Mouse (Mus musculus): Measurements from ENCODE around the gene Mgme1.
A peak's percentile ranks its signal among the peaks of the same experiment; 100 is the strongest.

Gene Mgme1

DNA sequence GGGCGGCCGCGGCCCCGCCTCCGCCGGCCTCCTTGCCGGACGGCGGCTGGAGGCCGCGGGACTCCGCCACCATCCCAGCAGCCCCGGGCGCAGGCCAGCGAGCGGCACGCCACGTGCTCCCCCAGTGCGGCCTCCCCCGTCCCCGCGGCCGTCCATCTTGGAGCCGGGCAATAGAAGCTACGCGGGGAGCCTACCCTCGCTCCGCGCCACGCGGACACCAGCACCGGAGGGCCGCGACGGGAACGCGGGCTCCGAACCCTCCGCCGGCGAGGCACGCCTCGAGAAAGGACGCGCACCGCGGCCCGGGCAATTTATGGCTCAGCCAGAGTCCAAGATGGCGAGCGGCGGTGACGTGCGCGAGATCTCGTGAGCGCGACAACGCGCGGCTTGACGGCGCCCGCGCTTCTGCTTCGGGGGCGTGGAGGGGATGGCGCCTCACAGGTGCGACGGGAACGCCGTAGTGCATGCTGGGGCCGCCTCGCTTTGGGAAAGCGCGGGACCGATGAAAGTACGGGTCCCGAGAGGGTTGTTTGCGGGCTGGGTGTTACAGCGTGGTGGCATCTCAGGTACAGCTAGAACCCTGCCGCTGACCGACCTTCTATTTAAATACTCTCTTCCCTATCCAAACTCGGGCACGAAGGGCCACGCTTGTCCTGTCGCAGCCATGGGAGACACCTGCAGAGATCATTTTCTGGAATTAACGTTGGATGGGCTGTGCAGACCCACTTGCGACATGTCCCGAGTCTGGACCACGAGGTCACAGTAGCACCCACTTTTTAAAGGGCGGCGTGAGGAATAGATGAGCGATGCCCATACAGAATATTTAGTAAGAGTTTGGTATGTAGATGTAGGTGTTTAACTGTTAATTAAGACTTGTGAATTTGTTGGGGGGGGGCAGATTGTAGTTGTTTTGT lies at the start of gene Mgme1, which contains the start of gene Snx5:
Gene Mgme1 (plus strand): TSS at position 157 of the 914 bp plus-strand sequence.
Gene Snx5 (minus strand): TSS at position 400 of the 914 bp plus-strand sequence.
- peak; percentile 99 for DNase-seq (ENCODE audit: low spot score)

GRCm38 (mm10) chr2:144224351-144224750 lies 46.1 kb upstream of the Mgme1 start:
- no peak for DNase-seq (ENCODE audit: low spot score)

- no peak for DNase-seq (ENCODE audit: low spot score)
Observed at GRCm38 (mm10) chr2:144226906-144227586, 43.4 kb upstream of the Mgme1 start.

DNA sequence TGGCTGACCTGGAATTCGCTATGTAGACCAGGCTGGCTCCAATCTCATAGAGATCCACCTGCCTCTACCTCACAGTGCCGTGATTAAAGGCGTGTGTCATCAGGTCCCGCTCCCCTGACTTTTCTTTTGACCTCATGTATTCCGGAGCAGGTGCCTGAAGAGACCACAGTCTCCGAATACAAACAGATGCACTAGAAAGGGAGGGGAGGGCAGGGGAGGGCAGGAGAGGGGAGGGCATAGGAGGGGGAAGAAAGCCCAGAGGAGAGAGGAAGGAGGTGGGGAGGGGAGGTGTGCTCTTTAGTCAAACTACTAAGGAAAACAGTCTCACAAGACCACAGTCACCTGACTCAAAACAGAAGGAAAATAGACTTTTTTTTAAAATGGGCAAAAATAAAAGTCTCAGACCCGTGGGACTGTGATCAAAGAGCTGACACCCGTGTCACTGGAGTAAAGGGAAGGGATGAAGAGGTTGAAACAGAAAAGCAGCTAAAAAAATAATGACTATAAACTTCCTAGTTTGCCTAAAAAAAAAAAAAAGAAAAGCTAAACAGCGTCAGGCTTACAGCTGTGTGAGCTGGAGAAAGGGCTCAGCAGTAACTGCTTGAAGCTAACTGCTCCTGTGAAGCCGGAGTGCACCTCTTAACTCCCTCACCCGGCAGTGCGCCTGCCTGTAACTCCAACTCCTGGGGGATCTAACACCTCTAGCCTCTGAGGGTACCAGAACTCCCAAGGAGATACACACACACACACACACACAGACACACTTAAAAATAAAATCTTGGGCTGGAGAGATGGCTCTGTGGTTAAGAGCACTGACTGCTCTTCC lies 41.7 kb upstream of the Mgme1 start:
- DNase-seq (ENCODE audit: low spot score) = no peak

DNA sequence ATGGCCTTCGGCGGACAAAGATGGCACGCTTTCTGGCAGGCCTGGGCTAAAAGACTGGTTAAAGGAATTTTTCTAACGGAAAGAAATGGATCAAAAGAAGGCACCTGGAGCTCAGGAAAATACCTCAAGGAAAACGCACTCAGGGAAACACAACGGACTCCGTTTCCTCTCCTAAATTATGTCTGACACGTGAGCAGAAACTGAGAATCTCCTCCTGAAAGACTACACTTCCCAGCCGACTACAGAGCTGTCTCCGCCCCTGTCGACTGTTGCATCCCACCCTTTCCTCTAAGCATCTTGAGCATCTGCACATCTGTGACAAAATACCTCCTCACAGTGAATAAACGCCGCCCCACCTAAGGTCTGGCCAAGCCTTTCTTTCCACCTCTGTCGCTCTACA lies 40.8 kb upstream of the Mgme1 start:
- no peak for DNase-seq (ENCODE audit: low spot score)

GRCm38 (mm10) chr2:144230498-144230897 lies 40.0 kb upstream of the Mgme1 start:
- DNase-seq (ENCODE audit: low spot score) = no peak

DNA sequence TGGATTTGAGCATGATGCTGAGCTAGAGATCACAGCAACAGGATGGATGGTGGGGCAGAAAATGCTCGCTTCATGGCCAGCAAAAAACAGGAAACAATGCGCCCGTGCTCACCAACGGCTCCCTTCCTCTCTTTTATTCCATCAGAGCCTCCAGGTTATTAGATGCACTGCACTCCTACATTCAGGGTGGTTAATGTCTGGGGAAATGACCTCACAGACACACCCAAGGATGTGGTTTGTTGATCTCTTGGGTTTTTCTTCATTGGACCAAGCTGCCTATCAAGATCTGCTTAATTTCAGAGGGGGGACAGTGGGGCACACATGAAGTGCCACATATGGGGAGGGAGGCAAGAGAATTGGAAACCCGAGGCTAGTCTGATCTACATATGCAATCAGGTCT lies 39.3 kb upstream of the Mgme1 start:
- no peak for DNase-seq (ENCODE audit: low spot score)

DNA sequence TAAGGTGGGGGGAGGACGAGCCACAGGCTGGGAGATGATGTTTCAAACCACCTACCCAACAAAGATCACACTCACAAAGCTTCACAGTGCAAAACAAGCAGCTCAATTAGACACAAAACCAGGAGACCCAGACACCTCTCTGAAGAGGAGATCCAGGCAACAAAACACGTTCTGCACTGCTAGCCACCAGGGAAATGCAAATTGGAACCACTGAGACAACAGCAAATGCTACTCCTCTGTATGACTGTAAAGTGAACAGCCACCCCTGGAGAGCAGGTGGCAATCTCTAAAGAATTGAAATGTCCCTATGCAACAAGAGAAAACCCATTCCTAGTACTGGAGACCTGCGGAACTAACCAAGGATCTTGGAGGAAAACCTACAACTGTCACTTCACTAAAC lies 36.9 kb upstream of the Mgme1 start:
- DNase-seq (ENCODE audit: low spot score) = no peak

DNA sequence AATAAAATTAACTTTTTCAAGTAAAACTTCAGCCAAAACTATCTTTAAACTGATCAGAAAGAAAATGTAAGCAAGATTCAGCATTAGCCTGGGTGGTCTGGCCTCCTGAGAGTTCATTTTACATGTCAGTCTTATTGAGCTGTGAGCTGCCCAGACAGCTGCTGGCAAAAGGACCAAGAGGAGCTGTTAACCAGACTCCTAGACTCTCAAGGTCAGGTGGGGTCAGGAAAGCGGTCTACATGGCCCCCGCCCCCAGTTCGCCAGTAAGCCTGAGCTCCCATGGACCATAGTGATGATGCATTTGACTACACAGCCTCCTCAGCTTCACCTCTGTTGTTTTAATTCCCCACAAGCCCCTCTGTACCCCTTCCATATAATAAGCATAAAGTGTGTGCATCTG lies 34.7 kb upstream of the Mgme1 start:
- DNase-seq (ENCODE audit: low spot score) = peak; percentile 56

DNA sequence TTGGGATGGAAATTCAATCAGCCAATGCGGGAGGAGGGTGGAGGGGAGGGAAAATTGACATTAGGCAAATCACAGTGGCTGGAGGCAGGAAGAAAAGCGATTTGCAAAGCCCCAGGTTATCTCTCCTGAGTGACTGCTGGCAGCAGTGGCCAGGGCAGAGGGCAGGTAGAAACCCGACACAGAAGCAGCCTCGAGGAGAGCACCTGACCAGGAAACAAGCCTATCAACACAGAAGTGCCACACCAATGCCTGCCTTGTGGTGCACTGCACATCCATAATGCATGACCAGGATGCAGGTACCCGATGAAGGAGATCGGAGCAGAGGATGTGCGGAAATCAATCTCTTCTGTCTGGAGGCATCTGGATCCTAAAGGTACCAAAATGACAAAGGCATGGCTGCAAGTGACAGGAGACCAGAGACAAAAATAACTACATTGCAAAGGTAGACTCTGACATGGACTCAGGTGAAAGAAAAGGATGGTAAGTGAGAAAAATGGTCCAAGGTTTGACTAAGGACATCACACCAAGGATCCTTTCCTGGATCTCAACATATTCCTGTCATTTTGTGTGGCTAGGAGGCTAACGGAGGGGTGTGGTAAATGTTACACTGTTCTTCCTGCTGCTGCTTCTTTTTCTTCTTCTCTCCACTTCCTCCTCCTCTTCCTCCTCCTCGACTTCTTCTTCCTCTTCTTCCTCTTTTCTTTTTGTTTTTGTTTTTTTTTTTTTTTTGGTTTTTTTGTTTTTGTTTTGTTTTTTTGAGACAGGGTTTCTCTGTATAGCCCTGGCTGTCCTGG lies 33.5 kb upstream of the Mgme1 start:
- no peak for DNase-seq (ENCODE audit: low spot score)

- DNase-seq (ENCODE audit: low spot score) = no peak
Observed at GRCm38 (mm10) chr2:144238341-144238740, 32.1 kb upstream of the Mgme1 start.

DNA sequence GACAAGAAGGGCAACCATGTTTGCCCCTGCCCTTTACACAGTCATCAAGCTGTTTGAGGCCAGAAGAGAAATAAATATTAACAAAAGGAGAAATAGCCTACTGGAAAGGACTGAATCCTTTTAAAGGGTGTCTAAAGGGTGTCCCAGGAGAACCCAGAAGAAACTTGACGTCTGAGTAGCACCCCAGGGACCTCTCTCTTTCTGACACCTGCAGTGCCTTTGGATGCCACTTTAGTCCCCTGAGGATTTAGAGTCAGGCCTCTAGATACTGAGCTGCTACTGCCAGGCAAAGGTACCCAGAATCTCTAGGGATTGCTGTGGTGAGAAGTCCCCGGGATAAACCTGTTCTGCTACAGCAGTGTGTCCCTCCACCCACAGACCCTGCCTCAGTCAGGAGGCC lies 31.1 kb upstream of the Mgme1 start:
- no peak for DNase-seq (ENCODE audit: low spot score)

DNA sequence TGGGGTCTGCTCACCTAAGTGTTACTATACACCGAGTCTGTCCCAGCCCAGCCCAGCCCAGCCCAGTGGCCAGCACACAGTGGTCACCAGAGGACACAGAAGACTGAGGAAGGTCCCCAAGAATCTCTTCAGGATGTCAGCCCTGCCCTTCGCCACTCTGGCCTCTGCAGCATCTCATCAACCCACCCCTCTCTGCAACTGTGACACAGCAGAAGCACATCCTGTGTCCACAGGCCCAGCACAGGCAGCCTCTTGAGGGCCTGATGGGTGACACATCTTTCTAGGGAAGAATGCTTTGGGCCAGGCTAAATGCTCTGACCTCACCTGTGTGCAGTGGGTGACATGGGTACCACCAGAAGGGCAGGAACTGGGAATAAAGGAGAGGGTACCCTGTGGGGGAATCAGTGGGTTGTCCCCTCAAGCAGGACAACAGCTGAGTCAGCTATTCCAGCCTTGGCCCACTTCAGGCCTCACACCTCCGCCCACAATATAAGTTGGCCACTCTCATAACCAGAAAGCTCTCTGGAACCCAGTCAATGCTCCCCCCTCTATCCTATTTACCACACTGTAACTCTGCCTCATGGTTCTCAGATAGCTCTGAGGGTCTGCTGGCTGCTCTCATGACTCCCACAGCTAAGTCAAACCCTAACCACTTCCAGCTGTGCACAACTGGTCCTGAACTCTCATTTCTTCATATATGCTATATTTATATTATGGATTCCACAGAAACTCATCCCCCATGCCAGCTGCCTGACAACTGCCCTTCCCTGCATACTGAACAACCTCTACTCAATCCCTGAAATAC lies 30.2 kb upstream of the Mgme1 start:
- no peak for DNase-seq (ENCODE audit: low spot score)

- no peak for DNase-seq (ENCODE audit: low spot score)
Observed at GRCm38 (mm10) chr2:144245464-144245863, 25.0 kb upstream of the Mgme1 start.

DNA sequence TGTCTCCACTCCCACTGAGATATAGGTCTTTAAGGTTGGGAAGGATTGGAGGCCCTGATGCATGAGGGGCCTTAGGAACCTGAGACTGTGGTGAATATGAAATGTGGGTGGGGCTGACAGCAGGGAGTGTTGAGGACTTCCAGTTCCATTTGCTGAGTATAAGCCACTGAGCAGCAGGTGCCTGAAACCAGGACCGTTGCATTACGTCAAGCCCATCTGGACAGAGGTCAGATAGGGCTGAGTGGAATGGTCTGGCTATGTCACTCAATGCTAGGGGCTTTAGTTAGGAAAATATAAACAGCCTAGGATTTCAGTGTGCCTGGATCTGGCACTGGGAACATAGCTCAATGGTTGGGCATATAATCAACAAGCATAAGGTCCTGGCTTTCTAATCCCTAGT lies 24.2 kb upstream of the Mgme1 start:
- DNase-seq (ENCODE audit: low spot score) = no peak

GRCm38 (mm10) chr2:144247337-144247978 lies 23.0 kb upstream of the Mgme1 start:
- DNase-seq (ENCODE audit: low spot score) = no peak

GRCm38 (mm10) chr2:144248613-144249376 lies 21.7 kb upstream of the Mgme1 start:
- no peak for DNase-seq (ENCODE audit: low spot score)

GRCm38 (mm10) chr2:144250111-144250510 lies 20.4 kb upstream of the Mgme1 start:
- no peak for DNase-seq (ENCODE audit: low spot score)

DNA sequence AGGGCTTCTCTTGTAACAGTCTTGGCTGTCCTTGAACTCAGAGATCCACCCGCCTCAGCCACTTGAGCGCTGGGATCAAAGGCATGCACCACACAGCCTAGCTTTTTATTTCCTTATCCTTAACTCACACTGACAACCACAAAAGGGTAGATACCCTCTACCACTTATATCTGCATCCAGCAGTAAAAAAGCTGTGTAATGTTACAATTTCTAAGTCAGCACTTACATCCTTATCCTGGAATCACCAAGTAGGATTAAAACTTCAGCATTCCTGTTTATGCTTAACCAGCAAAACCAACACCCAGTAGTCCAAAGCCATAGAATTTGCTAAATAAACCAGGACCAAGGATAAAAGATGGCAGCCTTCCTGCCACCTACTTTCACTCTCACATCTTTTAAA lies 7.6 kb upstream of the Mgme1 start:
- DNase-seq (ENCODE audit: low spot score) = no peak

Measured in embryo, embryonic 10 days (tissue).